Mouse (Mus musculus): ENCODE measurements around the gene Ckb. TPM values are rescaled to one million over a fixed set of nuclear protein-coding genes. Genes with fewer than 3 reads are reported as not detected.

The Ckb gene
- total and polyA plus RNA-seq, 3 experiments, result 0.08 TPM; not detected in 2

- no peaks in the 10 kb centered on the region for H3K9me3 ChIP-seq (replicated peaks; ENCODE audit: insufficient read depth, low read length)
- H3K36me3 ChIP-seq (ENCODE audit: control insufficient read depth in 1 of 2, insufficient read depth in 2 of 2, low read length in 2 of 2), result peaks cover 0 to 12% of the 10 kb centered on the region in 2 experiments; a peak in 2 of 4 replicates
- H3K4me1 ChIP-seq (ENCODE audit: control insufficient read depth in 1 of 2, insufficient read depth in 2 of 2, low read length in 2 of 2), result peaks cover 8 to 17% of the 10 kb centered on the region in 2 experiments
- H3K27ac ChIP-seq (ENCODE audit: control insufficient read depth, low read depth, low read length), result no peak overlapping the region
- TF ChIP-seq RCOR1 (IDR thresholded peaks at IDR 0.05; ENCODE audit: low read depth, low read length), result peak; percentile 28; the same call in 1 of the 2 replicates
- no peak for TF ChIP-seq ZC3H11A (IDR thresholded peaks at IDR 0.05; ENCODE audit: low read depth, low read length)
- H3K27me3 ChIP-seq (ENCODE audit: control insufficient read depth in 1 of 2, insufficient read depth in 2 of 2, low read length in 2 of 2), result no peaks in the 10 kb centered on the region
- no peak overlapping the region for H3K4me3 ChIP-seq (ENCODE audit: control insufficient read depth in 1 of 2, insufficient read depth in 1 of 2, low read depth in 2 of 2, low read length in 2 of 2)
- DNase-seq (ENCODE audit: low read depth, low spot score), result no peak
- H3K9ac ChIP-seq (ENCODE audit: control insufficient read depth, low read depth, low read length, poor library complexity, severe bottlenecking), result no peak overlapping the region
- peaks cover 25% of the 10 kb centered on the region for H3K79me2 ChIP-seq (ENCODE audit: control insufficient read depth, insufficient read depth, low read length, poor library complexity)
These were observed 3.9 kb upstream of the Ckb start for GRCm38 (mm10) chr12:111675797-111676580.

DNA sequence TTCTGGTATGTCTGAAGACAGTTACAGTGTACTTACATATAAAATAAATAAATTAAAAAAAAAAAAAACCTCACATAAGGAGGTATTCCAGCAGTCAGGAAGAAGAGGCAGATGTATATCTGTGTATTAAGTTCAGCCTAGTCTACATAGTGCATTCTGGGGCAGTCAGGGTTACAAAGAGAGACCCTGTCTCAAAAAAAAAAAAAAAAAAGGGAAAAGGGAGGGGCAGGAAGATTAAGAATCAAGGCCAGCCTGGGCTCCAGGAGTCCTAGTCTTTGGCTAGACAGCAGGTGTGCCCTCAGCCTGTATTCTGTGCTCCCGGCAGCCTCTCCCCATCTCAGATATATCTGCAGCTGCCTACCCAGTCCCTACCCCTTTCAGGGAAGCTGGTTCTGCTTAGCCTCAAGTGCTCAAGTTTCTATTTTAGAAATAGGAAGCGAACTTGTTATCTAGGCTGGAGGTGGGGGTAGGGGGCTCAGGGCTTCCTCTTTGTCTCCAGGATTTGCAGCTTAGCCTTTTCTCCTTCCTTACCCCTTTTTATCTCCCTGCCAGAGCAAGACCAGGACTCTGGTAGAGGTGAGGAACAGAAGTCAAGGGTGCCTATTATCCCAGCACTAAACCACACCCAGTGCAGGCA, 2.8 kb upstream of the Ckb start:
- peaks cover 8 to 17% of the 10 kb centered on the region in 2 experiments for H3K4me1 ChIP-seq (ENCODE audit: control insufficient read depth in 1 of 2, insufficient read depth in 2 of 2, low read length in 2 of 2)
- DNase-seq (ENCODE audit: low read depth, low spot score), result peak; percentile 83
- H3K4me3 ChIP-seq (ENCODE audit: control insufficient read depth in 1 of 2, insufficient read depth in 1 of 2, low read depth in 2 of 2, low read length in 2 of 2), result no peak overlapping the region
- H3K79me2 ChIP-seq (ENCODE audit: control insufficient read depth, insufficient read depth, low read length, poor library complexity), result peaks cover 19% of the 10 kb centered on the region
- peaks cover 0 to 12% of the 10 kb centered on the region in 2 experiments; a peak in 2 of 4 replicates for H3K36me3 ChIP-seq (ENCODE audit: control insufficient read depth in 1 of 2, insufficient read depth in 2 of 2, low read length in 2 of 2)
- no peaks in the 10 kb centered on the region for H3K27me3 ChIP-seq (ENCODE audit: control insufficient read depth in 1 of 2, insufficient read depth in 2 of 2, low read length in 2 of 2)
- peak overlapping the region; percentile 26; the same call in 1 of the 2 replicates for H3K27ac ChIP-seq (ENCODE audit: control insufficient read depth, low read depth, low read length)
- no peak overlapping the region for H3K9ac ChIP-seq (ENCODE audit: control insufficient read depth, low read depth, low read length, poor library complexity, severe bottlenecking)
- H3K9me3 ChIP-seq (replicated peaks; ENCODE audit: insufficient read depth, low read length), result no peaks in the 10 kb centered on the region
- TF ChIP-seq MYC (IDR thresholded peaks at IDR 0.05; ENCODE audit: low read depth, low read length), result 0 out of 2 replicates have a peak, but pooled peaks have one; percentile 33
- no peak for TF ChIP-seq MAX (IDR thresholded peaks at IDR 0.05; ENCODE audit: low read length)
- peak; percentile 90; the same call in 1 of the 2 replicates for TF ChIP-seq MAZ (IDR thresholded peaks at IDR 0.05; ENCODE audit: low read depth, low read length)
- TF ChIP-seq BHLHE40 (IDR thresholded peaks at IDR 0.05; ENCODE audit: borderline replicate concordance, low read depth, low read length), result peak; percentile 54; the same call in 1 of the 2 replicates
- TF ChIP-seq GABPA (IDR thresholded peaks at IDR 0.05; ENCODE audit: low read depth, low read length), result no peak
- TF ChIP-seq MEF2A (IDR thresholded peaks at IDR 0.05; ENCODE audit: extremely low read depth, insufficient replicate concordance, low read depth, low read length, poor library complexity, severe bottlenecking), result peak; percentile 96
- no peak for TF ChIP-seq USF2 (IDR thresholded peaks at IDR 0.05; ENCODE audit: borderline replicate concordance in 1 of 2, insufficient read depth in 1 of 2, low read depth in 1 of 2, low read length in 2 of 2)
- peak; percentile 61; the same call in 1 of the 2 replicates for TF ChIP-seq HCFC1 (IDR thresholded peaks at IDR 0.05; ENCODE audit: low read depth, low read length)
- no peak for TF ChIP-seq NRF1 (IDR thresholded peaks at IDR 0.05; ENCODE audit: insufficient read depth, low read depth, low read length, poor library complexity, severe bottlenecking)
- peak; percentile 90 for TF ChIP-seq RCOR1 (IDR thresholded peaks at IDR 0.05; ENCODE audit: low read depth, low read length)
- TF ChIP-seq KAT2A (conservative IDR thresholded peaks at IDR 0.05; ENCODE audit: low read depth, low read length), result no peak
- TF ChIP-seq JUND (IDR thresholded peaks at IDR 0.05; ENCODE audit: low read depth, low read length), result 0 out of 2 replicates have a peak, but pooled peaks have one; percentile 33
- no peak for TF ChIP-seq ZMIZ1 (IDR thresholded peaks at IDR 0.05; ENCODE audit: low read depth, low read length)
- TF ChIP-seq MYB (IDR thresholded peaks at IDR 0.05; ENCODE audit: low read depth, low read length), result 0 out of 2 replicates have a peak, but pooled peaks have one; percentile 37
- peak; percentile 75 for TF ChIP-seq ZNF384 (IDR thresholded peaks at IDR 0.05; ENCODE audit: low read depth, low read length)
- TF ChIP-seq MAFK (IDR thresholded peaks at IDR 0.05; ENCODE audit: borderline replicate concordance, low read depth, low read length), result peak; percentile 41; the same call in 1 of the 2 replicates
- TF ChIP-seq POLR2AphosphoS5 (IDR thresholded peaks at IDR 0.05; ENCODE audit: borderline replicate concordance, low read depth, low read length), result no peak
- TF ChIP-seq ZC3H11A (IDR thresholded peaks at IDR 0.05; ENCODE audit: low read depth, low read length), result no peak
- TF ChIP-seq ETS1 (IDR thresholded peaks at IDR 0.05; ENCODE audit: low read depth, low read length), result peak; percentile 91
- TF ChIP-seq EP300 (IDR thresholded peaks at IDR 0.05; ENCODE audit: low read depth in 1 of 2, low read length in 2 of 2), result peak; percentile 79 to 87
- TF ChIP-seq UBTF (IDR thresholded peaks at IDR 0.05; ENCODE audit: borderline replicate concordance, insufficient read depth, low read depth, low read length), result no peak
- peak; percentile 16; the same call in 1 of the 2 replicates for TF ChIP-seq TAL1 (IDR thresholded peaks at IDR 0.05; ENCODE audit: low read length)
- TF ChIP-seq ZKSCAN1 (IDR thresholded peaks at IDR 0.05; ENCODE audit: low read depth, low read length), result 0 out of 2 replicates have a peak, but pooled peaks have one; percentile 47
- TF ChIP-seq SIN3A (IDR thresholded peaks at IDR 0.05; ENCODE audit: low read length), result peak; percentile 72
- TF ChIP-seq E2F4 (IDR thresholded peaks at IDR 0.05; ENCODE audit: borderline replicate concordance, low read depth, low read length), result no peak
- no peak for TF ChIP-seq CTCF (IDR thresholded peaks at IDR 0.05 in 2 of 3, conservative IDR thresholded peaks at IDR 0.05 in 1 of 3; ENCODE audit: control insufficient read depth in 1 of 3, insufficient read depth in 1 of 3, low read depth in 2 of 3, low read length in 3 of 3, poor library complexity in 1 of 3, severe bottlenecking in 1 of 3)
